Mouse (Mus musculus) right cerebral cortex, postnatal 14 days (tissue): ENCODE measurements at regions not wholly inside any gene's neighbourhood (a gene's known extent, or its start where the extent isn't known, plus 50 kb on each side); places are given as distances from the start of the nearest gene placed in this dataset.

Experiments used
- DNase-seq: peaks from one replicate; pipeline ENCODE4 v3.0.0; 2022

DNA sequence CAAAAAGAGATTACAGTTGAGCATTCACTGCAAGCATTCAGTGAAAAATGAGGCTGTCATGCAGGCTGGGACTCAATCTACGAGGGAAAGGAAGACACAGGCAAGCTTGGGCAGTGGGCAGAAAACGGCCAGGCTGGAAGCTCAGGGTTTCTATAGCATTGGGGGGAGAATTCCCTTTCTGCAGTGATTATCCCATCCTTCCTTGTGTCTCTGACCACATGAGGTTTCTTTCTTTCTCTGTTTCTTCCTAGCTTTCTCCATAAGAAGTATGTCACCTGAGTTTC lies 56.0 kb upstream of the Cox10 start:
- no peak for DNase-seq

DNA sequence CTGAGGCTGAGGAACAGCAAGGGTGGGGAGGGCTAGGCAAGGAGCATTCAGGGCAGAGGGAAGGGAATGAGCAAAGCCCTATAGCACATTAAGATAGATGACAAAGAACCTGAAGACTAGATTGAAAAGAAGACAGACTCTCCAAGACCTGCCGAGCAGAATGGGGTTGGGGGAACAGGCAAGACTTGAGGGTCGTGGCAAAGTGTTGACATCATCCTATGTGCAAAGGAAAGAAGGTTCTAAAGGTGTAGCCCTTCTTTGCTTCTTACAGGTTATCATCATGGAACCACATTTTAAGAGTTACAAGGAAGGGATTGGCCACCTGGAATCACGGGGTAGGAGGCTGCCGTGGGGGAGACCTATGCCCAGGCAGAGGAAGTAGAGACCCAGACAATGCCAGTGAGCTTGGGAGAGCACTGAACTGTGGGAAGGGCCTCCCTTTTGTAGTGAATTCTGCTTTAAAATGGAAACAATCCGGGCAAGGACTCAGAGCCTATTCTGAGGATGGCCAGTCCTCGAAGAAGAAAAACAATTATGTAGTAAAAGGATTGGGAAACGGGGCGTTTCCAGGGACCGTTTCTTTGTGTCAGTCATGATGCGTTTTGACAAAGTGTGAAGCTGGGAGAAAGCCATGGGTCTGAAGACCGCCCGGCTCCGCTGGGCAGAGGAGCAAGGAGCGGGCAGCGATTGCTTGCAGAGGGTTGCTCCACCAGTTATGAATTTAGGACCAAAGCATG lies 55.5 kb upstream of the Cox10 start:
- no peak for DNase-seq
